Mouse (Mus musculus) forebrain, embryonic 16.5 days (tissue): Measurements from ENCODE around the gene Tssk3. TPM values are rescaled to one million over a fixed set of nuclear protein-coding genes. Genes with fewer than 3 reads are reported as not detected.
A peak's percentile ranks its signal among the peaks of the same experiment; 100 is the strongest.

Source experiments
- ATAC-seq: fragments of 200-750 bp; cut with Nextera tagmentation; 2 replicates; pipeline ENCODE4 v1.8.0; 2017; ENCODE audit warnings: mild to moderate bottlenecking, moderate library complexity
- H3K27ac ChIP-seq: fragments of 300-500 bp; sonication (generic); 2 replicates; pipeline ENCODE4 v1.5.1; 2014; ENCODE audit warnings: low read length, control low read depth
- H3K27me3 ChIP-seq: fragments of 300-500 bp; sonication (generic); replicated peaks from 2 replicates; pipeline ENCODE4 v1.6.1; 2014; ENCODE audit warnings: low read length; ENCODE audit not compliant: control insufficient read depth, insufficient read depth
- H3K36me3 ChIP-seq: fragments of 300-500 bp; sonication (generic); 2 replicates; pipeline ENCODE4 v1.6.1; 2014; ENCODE audit not compliant: control insufficient read depth, insufficient read depth
- H3K4me1 ChIP-seq: fragments of 300-500 bp; sonication (generic); replicated peaks from 2 replicates; pipeline ENCODE4 v1.6.1; 2014; ENCODE audit warnings: low read length; ENCODE audit not compliant: control insufficient read depth, insufficient read depth
- H3K4me2 ChIP-seq: fragments of 300-500 bp; sonication (generic); 2 replicates; pipeline ENCODE4 v1.6.1; 2014; ENCODE audit warnings: mild to moderate bottlenecking, low read length, control low read depth
- H3K4me3 ChIP-seq: fragments of 300-500 bp; sonication (generic); replicated peaks from 2 replicates; pipeline ENCODE4 v1.5.1; 2014; ENCODE audit warnings: mild to moderate bottlenecking, low read length, control low read depth
- H3K9ac ChIP-seq: fragments of 300-500 bp; sonication (generic); replicated peaks from 2 replicates; pipeline ENCODE4 v1.6.1; 2014; ENCODE audit warnings: low read depth, low read length, control low read depth
- H3K9me3 ChIP-seq: fragments of 300-500 bp; sonication (generic); 2 replicates; pipeline ENCODE4 v1.6.1; 2016; ENCODE audit warnings: low read length; ENCODE audit not compliant: control insufficient read depth
- WGBS: fragments of 180-500 bp; shearing (Covaris S2); extraction: QIAGEN DNeasy Blood & Tissue Kit; methylation state at CpG from one replicate; pipeline ENCODE4 v1.1.7; 2014; 5-methylcytosine and 5-hydroxymethylcytosine counted together
- polyA plus RNA-seq: library from polyadenylated mRNA; unstranded; fragments of >200 nt; fragmentation: Nextera tagmentation; extraction: Ambion mirVana; gene quantifications from 2 replicates; pipeline ENCODE4 v1.2.1, GENCODE M21; 2015

Tssk3 gene
- polyA plus RNA-seq, 1 experiment from 2014 or later, result 0.76 TPM

GRCm38 (mm10) chr4:129502901-129503444 is 12.2 kb upstream of the Tssk3 start:
- Histone ChIP-seq H3K36me3 (no peaks in the 10 kb centered on the region), H3K4me3 (no peak overlapping the region), H3K4me2 (no peak overlapping the region), H3K9me3 (no peaks in the 10 kb centered on the region), H3K27ac (no peak overlapping the region), H3K4me1 (no peaks in the 10 kb centered on the region; the same call in 1 of the 2 replicates), H3K9ac (no peak overlapping the region), H3K27me3 (no peaks in the 10 kb centered on the region)
- WGBS, result 82% methylated on average over 11 of the region's 11 CpGs
- ATAC-seq, result no peak

- H3K4me1 ChIP-seq, result no peaks in the 10 kb centered on the region; the same call in 1 of the 2 replicates
- no peaks in the 10 kb centered on the region for H3K9me3 ChIP-seq
- ATAC-seq, result no peak
- H3K27ac ChIP-seq, result no peak overlapping the region
- no peak overlapping the region for H3K9ac ChIP-seq
- H3K4me3 ChIP-seq, result no peak overlapping the region
- no peaks in the 10 kb centered on the region for H3K27me3 ChIP-seq
- H3K4me2 ChIP-seq, result no peak overlapping the region
- H3K36me3 ChIP-seq, result no peaks in the 10 kb centered on the region
- WGBS, result 78% methylated on average over 9 of the region's 9 CpGs
Observed at GRCm38 (mm10) chr4:129502327-129502888, 11.6 kb upstream of the Tssk3 start.

- Histone ChIP-seq H3K4me3 (peak overlapping the region; percentile 61), H3K4me1 (peaks cover 12% of the 10 kb centered on the region), H3K4me2 (peak overlapping the region; percentile 70), H3K9ac (peak overlapping the region; percentile 62), H3K27me3 (no peaks in the 10 kb centered on the region), H3K27ac (peak overlapping the region; percentile 60), H3K9me3 (no peaks in the 10 kb centered on the region), H3K36me3 (no peaks in the 10 kb centered on the region)
- peak; percentile 74 for ATAC-seq
- WGBS, result under 1% methylated on average over 45 of the region's 49 CpGs
Observed at GRCm38 (mm10) chr4:129500607-129501566, 10.1 kb upstream of the Tssk3 start.

- Histone ChIP-seq H3K27me3 (no peaks in the 10 kb centered on the region), H3K4me1 (peaks cover 17% of the 10 kb centered on the region), H3K27ac (no peak overlapping the region), H3K4me3 (peak overlapping the region; percentile 61; the same call in 1 of the 2 replicates), H3K36me3 (no peaks in the 10 kb centered on the region), H3K9me3 (no peaks in the 10 kb centered on the region), H3K9ac (no peak overlapping the region; the same call in 1 of the 2 replicates), H3K4me2 (peak overlapping the region; percentile 70)
- no peak for ATAC-seq
- 76% methylated on average over 8 of the region's 8 CpGs for WGBS
Observed at GRCm38 (mm10) chr4:129500017-129500416, 9.2 kb upstream of the Tssk3 start.

DNA sequence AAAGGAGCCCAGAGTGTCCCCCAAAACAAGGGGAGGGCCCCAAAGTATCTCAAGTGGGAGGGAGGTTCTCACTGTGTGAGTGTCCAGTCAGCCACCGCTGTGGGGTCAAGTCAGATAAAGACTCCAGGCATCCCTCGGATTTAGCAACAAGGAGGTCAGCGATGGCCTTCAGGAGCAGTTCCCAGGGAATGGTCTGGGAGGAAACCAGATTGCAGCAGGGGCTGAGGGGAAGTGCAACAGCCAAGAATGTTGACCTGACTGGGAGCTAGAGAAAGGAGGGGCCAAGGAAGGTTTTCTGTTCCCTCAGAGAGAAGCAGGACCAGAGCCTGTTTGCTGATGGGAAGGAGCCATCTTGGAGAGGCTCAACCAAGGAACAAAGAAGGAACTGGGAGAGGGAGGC is 8.1 kb upstream of the Tssk3 start:
- WGBS, result 86% methylated on average over 3 of the region's 3 CpGs

DNA sequence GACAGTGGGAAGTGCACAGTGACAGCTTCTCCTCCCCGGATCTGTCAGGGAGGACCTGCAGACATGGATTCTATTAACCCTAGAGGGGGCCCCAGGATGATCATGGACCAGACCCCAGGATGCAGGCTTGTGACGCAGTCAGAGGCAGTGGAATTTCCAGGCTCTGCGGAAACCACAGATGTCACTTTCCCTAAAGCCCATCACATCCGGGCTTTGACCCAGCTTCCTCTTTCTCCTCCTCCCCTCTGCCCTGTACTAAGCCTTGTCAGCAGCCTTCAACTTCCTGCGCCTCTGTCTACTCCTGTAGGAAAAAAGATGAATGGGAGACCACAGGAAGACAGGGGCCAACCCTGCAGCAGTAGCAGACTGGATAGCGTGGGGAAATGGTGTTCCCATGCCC is 5.8 kb upstream of the Tssk3 start:
- Histone ChIP-seq H3K9me3 (no peaks in the 10 kb centered on the region), H3K36me3 (no peaks in the 10 kb centered on the region), H3K4me1 (peaks cover 19% of the 10 kb centered on the region), H3K4me2 (peak overlapping the region; percentile 48), H3K27ac (peak overlapping the region; percentile 78), H3K4me3 (peak overlapping the region; percentile 20), H3K27me3 (peaks cover 4% of the 10 kb centered on the region; the same call in 1 of the 2 replicates), H3K9ac (peak overlapping the region; percentile 49)
- 43% methylated on average over 6 of the region's 6 CpGs for WGBS
- no peak; the same call in 1 of the 2 replicates for ATAC-seq

More for the DNA sequence above, 8.1 kb upstream of the Tssk3 start:
- ATAC-seq, result no peak
- peaks cover 17% of the 10 kb centered on the region for H3K4me1 ChIP-seq
- H3K27me3 ChIP-seq, result no peaks in the 10 kb centered on the region
- no peak overlapping the region for H3K27ac ChIP-seq
- H3K4me3 ChIP-seq, result no peak overlapping the region
- H3K9me3 ChIP-seq, result no peaks in the 10 kb centered on the region
- no peak overlapping the region for H3K9ac ChIP-seq
- H3K36me3 ChIP-seq, result no peaks in the 10 kb centered on the region
- no peak overlapping the region for H3K4me2 ChIP-seq

DNA sequence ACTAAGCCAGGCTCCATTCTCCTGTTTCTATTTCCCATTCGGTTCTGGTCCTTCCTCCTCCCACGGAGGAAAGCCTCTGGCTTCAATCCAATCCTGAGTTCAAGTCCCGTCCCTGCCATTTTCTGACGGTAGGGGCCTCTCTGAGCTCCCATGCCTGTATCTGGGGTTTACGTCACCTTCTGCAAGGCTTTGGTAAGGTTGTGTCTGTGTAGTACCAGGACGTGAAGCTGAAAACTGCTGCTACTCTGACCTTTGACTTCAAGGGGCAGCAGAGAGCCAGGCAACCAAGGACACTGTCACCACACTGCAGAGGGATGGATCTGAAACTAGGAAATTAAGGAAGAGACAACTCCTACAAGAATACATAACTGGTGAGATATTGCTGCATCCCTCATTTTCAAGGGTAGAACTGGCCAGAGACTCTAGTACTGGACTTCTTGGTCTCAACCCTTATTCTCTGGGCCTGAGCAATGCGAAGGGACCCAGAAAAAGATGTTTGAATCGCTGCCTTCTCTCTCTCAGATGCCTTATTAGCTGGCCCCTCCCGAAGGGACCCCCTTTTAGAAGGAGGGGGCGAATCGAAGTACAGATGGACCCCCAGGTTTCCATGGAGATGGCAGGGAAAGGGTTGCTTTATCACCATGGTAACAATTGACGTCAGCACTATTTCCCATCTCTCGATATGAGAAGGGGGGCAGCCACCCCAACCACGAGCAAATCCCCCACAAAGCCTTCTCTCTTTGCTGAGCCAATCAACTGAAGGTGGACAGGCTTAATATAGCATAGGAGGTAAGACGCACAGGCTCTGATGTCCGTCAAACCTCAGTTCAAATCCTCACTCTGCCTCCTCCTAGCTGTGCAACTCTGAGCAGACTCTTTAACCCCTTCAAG is 5.1 kb upstream of the Tssk3 start:
- Histone ChIP-seq H3K4me3 (peak overlapping the region; percentile 20), H3K4me2 (peak overlapping the region; percentile 48), H3K36me3 (no peaks in the 10 kb centered on the region), H3K4me1 (peaks cover 26% of the 10 kb centered on the region), H3K27me3 (peaks cover 8% of the 10 kb centered on the region), H3K27ac (peak overlapping the region; percentile 78), H3K9me3 (no peaks in the 10 kb centered on the region), H3K9ac (peak overlapping the region; percentile 49)
- WGBS, result 13% methylated on average over 16 of the region's 16 CpGs
- peak; percentile 67 for ATAC-seq

- Histone ChIP-seq H3K27me3 (peaks cover 11% of the 10 kb centered on the region), H3K9ac (no peak overlapping the region), H3K4me3 (no peak overlapping the region), H3K9me3 (no peaks in the 10 kb centered on the region), H3K4me1 (peaks cover 27% of the 10 kb centered on the region), H3K4me2 (no peak overlapping the region), H3K36me3 (no peaks in the 10 kb centered on the region), H3K27ac (no peak overlapping the region)
- no peak for ATAC-seq
- 68% methylated on average over 6 of the region's 7 CpGs for WGBS
Observed at GRCm38 (mm10) chr4:129494681-129495080, 3.9 kb upstream of the Tssk3 start.
